Mouse (Mus musculus) bone marrow, adult 2 months (tissue): ENCODE measurements around the gene Upp1. TPM values are rescaled to one million over a fixed set of nuclear protein-coding genes. Genes with fewer than 3 reads are reported as not detected.

Source experiments
- H3K27ac ChIP-seq: fragments of 200-500 bp; 2 replicates; pipeline ENCODE4 v1.5.1; 2012; ENCODE audit warnings: low read depth, mild to moderate bottlenecking, control low read depth, inconsistent platforms, low read length; ENCODE audit not compliant: control insufficient read depth, poor library complexity, insufficient read depth
- H3K4me1 ChIP-seq: fragments of 200-500 bp; 2 replicates; pipeline ENCODE4 v1.6.1; 2011; ENCODE audit warnings: low read length; ENCODE audit not compliant: control insufficient read depth, insufficient read depth
- H3K4me3 ChIP-seq: fragments of 200-500 bp; replicated peaks from 2 replicates; pipeline ENCODE3; 2011; ENCODE audit warnings: mild to moderate bottlenecking, low read depth, low read length, control low read depth; ENCODE audit not compliant: control insufficient read depth
- CTCF ChIP-seq: fragments of 200-500 bp; IDR thresholded peaks from 2 replicates; pipeline ENCODE4 v1.5.1; 2011; ENCODE audit warnings: low read length, control low read depth; ENCODE audit not compliant: control insufficient read depth, insufficient read depth
- POLR2A ChIP-seq: fragments of 200-500 bp; IDR thresholded peaks from 2 replicates; pipeline ENCODE4 v1.6.1; 2011; ENCODE audit warnings: low read depth, mild to moderate bottlenecking, control low read depth, low read length, borderline replicate concordance; ENCODE audit not compliant: control insufficient read depth
- WGBS: fragments of 180-500 bp; shearing (Covaris S2); methylation state at CpG from one replicate; pipeline ENCODE4 v1.1.7; 2018; 5-methylcytosine and 5-hydroxymethylcytosine counted together
- polyA plus RNA-seq: library from polyadenylated mRNA; stranded (reverse); fragments of >200 nt; gene quantifications from 2 replicates; pipeline ENCODE4 v1.2.4, GENCODE M21; 2011; ENCODE audit warnings: low replicate concordance; ENCODE audit not compliant: missing spikeins, insufficient read depth, insufficient read length

Upp1 gene
- polyA plus RNA-seq = 3.0 and 11.9 TPM in 2 replicates

DNA sequence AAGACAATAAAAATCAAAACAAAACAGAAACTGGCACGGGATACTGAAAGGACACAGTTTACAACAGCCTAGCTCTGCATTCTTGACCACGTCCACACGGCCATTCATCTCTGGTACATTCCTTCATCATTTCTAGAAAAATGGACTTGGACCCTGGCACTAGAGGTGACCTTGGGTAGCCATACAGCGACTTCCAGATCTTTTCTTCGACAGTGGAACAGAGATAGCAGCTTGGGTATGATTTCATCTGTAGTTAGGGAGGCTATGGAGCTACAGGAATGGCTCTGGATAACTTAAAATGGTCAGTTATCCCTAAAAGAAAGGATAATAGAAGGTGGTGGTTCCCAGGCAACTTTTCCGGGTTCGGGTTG is at the start of gene Upp1:
TSS of gene Upp1 (plus strand) at position 54 of the 371 bp plus-strand sequence.
- no peak for TF ChIP-seq CTCF
- no peak for TF ChIP-seq POLR2A
- no peak within 1 kb of the TSS for H3K27ac ChIP-seq
- 1% methylated on average over 7 of the region's 7 CpGs for WGBS
- peak within 1 kb of the TSS; percentile 44 for H3K4me3 ChIP-seq
- no peaks in the 10 kb centered on the region; the same call in 1 of the 2 replicates for H3K4me1 ChIP-seq

DNA sequence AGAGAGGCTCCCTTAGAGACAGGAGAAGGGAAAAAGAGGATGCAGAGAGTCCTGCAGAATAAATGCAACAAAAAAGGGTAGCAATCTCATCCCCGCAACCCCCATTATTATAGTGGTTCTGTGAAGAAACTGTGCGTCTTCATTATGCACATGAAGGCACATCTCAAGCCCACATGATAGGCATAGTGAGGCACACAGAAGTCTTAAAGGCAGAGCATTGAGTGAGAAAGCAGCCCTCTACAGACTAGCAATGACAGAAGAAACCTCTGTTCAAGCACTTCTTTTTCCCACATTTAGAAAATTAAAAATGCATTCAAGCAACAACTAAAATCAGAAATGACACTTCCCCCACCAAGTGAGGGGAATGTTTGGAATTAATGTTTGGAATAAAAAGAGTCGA is 41.5 kb upstream of the Upp1 start:
- Histone ChIP-seq H3K4me3 (no peak overlapping the region), H3K4me1 (no peaks in the 10 kb centered on the region), H3K27ac (no peak overlapping the region)
- TF ChIP-seq POLR2A = no peak
- no peak for TF ChIP-seq CTCF
- 86% methylated on average over 3 of the region's 3 CpGs for WGBS

- TF ChIP-seq CTCF (no peak), POLR2A (no peak)
- WGBS = 11% methylated on average over 2 of the region's 2 CpGs
- Histone ChIP-seq H3K4me3 (no peak overlapping the region), H3K4me1 (no peaks in the 10 kb centered on the region; the same call in 1 of the 2 replicates), H3K27ac (no peak overlapping the region)
These were observed 4.7 kb upstream of the Upp1 start for GRCm38 (mm10) chr11:9113189-9113588.

DNA sequence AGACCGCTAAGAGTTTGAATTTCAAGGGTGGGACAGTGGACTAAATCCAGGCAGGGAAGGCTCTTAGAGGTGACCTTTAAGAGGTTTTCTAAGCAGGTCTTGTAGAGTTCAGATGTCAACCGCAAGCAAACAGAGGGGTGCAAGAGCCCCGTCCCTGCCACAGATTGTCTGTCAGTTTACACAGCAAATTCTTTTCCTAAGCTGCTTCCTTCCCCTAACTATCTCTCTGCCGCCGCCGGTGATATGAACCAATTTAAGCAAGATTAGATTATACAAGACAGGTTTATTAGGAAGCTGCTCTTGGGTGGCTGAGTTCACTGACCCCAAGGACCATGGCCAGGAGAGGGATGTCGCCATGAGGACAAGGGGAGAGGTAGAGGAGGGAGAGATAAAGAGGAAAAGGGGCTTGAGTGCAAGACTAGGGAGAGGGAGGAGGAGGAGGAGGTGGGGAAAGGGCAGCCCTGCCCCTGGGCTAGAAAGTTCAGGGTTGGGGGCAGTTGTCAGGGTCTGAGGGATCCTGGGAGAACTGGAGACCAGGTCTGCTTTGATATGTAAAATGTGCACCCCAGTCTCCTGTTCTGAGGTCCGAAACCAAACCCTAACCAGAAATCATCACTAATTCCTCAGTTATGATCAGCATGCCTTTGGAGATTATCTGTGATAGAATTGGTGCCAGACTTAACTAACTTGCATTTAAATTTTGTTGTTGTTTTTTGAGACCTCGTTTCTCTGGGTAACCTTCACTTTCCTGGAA is 2.4 kb upstream of the Upp1 start:
- Histone ChIP-seq H3K4me3 (no peak overlapping the region), H3K4me1 (no peaks in the 10 kb centered on the region; the same call in 1 of the 2 replicates), H3K27ac (no peak overlapping the region)
- TF ChIP-seq CTCF (no peak), POLR2A (no peak)
- 26% methylated on average over 9 of the region's 9 CpGs for WGBS

DNA sequence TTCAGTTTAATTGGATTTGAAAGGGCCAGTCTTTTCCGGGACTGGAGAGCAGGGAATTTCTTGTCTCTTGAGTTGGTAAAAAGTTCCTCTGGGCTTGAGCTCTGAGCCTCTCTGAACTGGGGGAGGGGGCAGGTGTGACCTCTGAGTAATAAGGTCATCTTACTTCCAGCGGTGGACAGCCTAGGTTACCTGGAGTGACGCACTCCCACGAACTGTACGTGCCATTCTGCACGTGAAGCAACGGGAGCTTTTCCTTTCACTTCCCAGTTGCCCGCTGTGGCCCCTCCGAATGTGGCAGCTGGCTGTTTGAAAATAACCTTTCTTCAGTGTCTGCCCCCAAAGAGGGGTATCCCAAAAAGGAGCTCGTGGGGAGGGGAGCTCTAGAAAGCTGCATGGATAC is 1.8 kb upstream of the Upp1 start:
- WGBS = 16% methylated on average over 10 of the region's 10 CpGs
- TF ChIP-seq CTCF (no peak), POLR2A (no peak)
- H3K27ac ChIP-seq = no peak overlapping the region
- no peak overlapping the region for H3K4me3 ChIP-seq
- H3K4me1 ChIP-seq = no peaks in the 10 kb centered on the region; the same call in 1 of the 2 replicates

- Histone ChIP-seq H3K4me3 (no peak overlapping the region), H3K4me1 (no peaks in the 10 kb centered on the region; the same call in 1 of the 2 replicates), H3K27ac (no peak overlapping the region)
- WGBS = 17% methylated on average over 3 of the region's 3 CpGs
- no peak for TF ChIP-seq CTCF
- no peak for TF ChIP-seq POLR2A
These were observed 987 bp upstream of the Upp1 start for GRCm38 (mm10) chr11:9116916-9117315.

DNA sequence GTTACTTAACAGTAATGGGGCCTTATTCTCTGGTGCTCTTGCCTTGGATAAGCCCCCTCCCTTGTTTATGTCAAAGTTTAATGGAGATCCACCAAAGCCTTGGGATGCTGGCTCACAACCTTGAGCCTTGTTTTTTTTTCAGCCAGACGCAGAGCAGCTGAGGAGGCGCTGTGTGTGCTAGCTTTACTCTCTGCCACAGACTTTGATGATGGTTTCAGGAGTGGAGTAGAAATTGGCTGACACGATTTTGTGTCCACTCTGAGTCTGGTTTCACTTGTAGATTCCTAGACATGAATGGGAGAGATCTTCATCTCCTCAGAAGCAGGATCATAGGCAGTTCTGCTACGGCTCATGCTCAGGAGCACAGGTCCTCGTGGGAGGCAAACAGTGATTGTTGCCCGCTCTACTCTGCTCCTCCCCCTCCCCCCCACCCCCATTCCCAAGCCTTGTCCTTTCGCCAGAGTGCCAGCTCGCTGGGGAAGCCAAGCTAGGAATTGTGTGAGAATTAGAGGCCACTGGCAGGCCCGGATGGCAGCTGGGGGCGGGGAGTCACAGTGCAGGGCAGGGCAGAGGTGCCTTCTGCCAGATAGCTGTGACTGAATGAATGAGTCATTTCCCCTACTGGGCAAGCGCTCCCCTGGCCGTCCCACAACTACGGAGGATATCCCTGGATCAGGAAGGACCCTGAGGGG is 399 bp upstream of the Upp1 start:
- TF ChIP-seq POLR2A (no peak), CTCF (no peak)
- H3K4me1 ChIP-seq = no peaks in the 10 kb centered on the region; the same call in 1 of the 2 replicates
- H3K27ac ChIP-seq = no peak overlapping the region
- H3K4me3 ChIP-seq = peak overlapping the region; percentile 35
- 21% methylated on average over 13 of the region's 13 CpGs for WGBS

DNA sequence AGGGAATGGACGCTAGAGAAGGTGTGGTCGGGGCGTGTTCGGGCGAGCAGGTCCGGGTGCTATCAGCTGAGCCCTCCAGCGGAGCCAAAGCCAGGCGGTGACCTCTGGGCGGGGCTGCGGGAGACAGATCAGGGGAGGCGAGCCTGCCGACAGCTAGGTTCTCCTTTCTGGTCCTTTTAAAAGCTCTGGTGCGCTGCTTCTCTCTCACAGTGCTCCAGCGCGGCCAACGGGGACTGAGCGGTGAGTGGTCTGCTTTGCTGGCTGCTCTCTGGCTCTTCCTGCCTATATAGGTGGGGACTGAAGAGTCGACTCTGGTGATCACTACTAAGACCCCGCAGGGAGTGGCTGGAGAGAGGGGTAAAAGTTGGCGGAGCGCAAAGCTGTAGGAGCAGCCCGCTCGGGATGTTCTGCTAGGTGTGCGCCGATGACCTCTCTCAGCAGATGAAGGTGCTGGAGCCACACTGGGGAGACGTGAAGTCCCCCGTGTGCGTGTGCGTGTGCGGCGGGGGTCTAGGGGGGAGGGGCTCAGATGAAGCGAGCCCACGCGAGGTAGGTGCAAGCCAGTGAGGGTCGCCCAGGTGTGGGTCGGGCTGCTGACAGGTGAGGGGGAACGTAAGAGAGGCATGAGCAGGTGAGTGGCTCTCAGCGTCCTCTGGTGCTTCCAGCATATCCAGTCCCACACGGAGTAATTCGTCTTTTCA is 668 bp downstream of the Upp1 start:
- 2% methylated on average over 40 of the region's 40 CpGs for WGBS
- TF ChIP-seq POLR2A (no peak), CTCF (no peak)
- H3K4me3 ChIP-seq = peak overlapping the region; percentile 44
- H3K4me1 ChIP-seq = no peaks in the 10 kb centered on the region; the same call in 1 of the 2 replicates
- no peak overlapping the region for H3K27ac ChIP-seq
